Mouse (Mus musculus) CH12.LX (cell line): ENCODE measurements around the gene Tfap4. TPM values are rescaled to one million over a fixed set of nuclear protein-coding genes. Genes with fewer than 3 reads are reported as not detected.
A peak's percentile ranks its signal among the peaks of the same experiment; 100 is the strongest.

Experiments
- DNase-seq: peaks from one replicate; pipeline ENCODE4 v3.0.0-alpha.2; 2013; ENCODE audit errors: extremely low read depth
- H3K27ac ChIP-seq: 2 replicates; pipeline ENCODE4 v1.5.1; 2012; ENCODE audit warnings: low read depth, mild to moderate bottlenecking, control low read depth, moderate library complexity; ENCODE audit not compliant: insufficient read depth
- H3K27me3 ChIP-seq: replicated peaks from 2 replicates; pipeline ENCODE3; 2012; ENCODE audit warnings: inconsistent platforms
- H3K36me3 ChIP-seq, 2 experiments: replicated peaks in 1 of 2; 2 replicates each; pipeline versions ENCODE3 to v1.6.1; 2012; ENCODE audit warnings: inconsistent platforms in 1 of 2, low read length in 1 of 2, mild to moderate bottlenecking in 1 of 2, mixed read lengths in 1 of 2, moderate library complexity in 1 of 2; ENCODE audit not compliant: control insufficient read depth in 1 of 2, insufficient read depth in 1 of 2
- H3K4me1 ChIP-seq, 2 experiments: 2 replicates each; pipeline ENCODE4 v1.6.1; 2012; ENCODE audit warnings: inconsistent platforms in 1 of 2, moderate library complexity in 1 of 2; ENCODE audit not compliant: insufficient read depth in 2 of 2, control insufficient read depth in 1 of 2
- H3K4me2 ChIP-seq: 2 replicates; pipeline ENCODE4 v1.6.1; 2012; ENCODE audit warnings: low read depth, mild to moderate bottlenecking, control low read depth; ENCODE audit not compliant: poor library complexity, insufficient read depth, severe bottlenecking
- H3K4me3 ChIP-seq, 3 experiments: fragments of 150-350 bp in 1 of 3; sonication (generic) in 1 of 3; replicated peaks in 1 of 3; 2 replicates each; pipeline versions ENCODE3 to v1.5.1; 2011 to 2012; ENCODE audit warnings: low read depth in 2 of 3, low read length in 2 of 3, mild to moderate bottlenecking in 2 of 3, moderate library complexity in 2 of 3, control low read depth in 1 of 3, improper control_type of control experiment in 1 of 3, inconsistent platforms in 1 of 3, mixed read lengths in 1 of 3; ENCODE audit not compliant: poor library complexity in 1 of 3
- H3K79me2 ChIP-seq: replicated peaks from 2 replicates; pipeline ENCODE4 v1.6.1; 2012; ENCODE audit warnings: mild to moderate bottlenecking, moderate library complexity; ENCODE audit not compliant: control insufficient read depth, poor library complexity, insufficient read depth, severe bottlenecking; ENCODE audit errors: extremely low read depth
- H3K9ac ChIP-seq: 2 replicates; pipeline ENCODE4 v1.6.1; 2012; ENCODE audit warnings: low read depth, mild to moderate bottlenecking, control low read depth, moderate library complexity; ENCODE audit not compliant: insufficient read depth
- H3K9me3 ChIP-seq: replicated peaks from 2 replicates; pipeline ENCODE3; 2012; ENCODE audit warnings: low read length, inconsistent platforms, mixed read lengths
- BHLHE40 ChIP-seq: IDR thresholded peaks from 2 replicates; pipeline ENCODE4 v1.6.1; 2011; ENCODE audit warnings: mild to moderate bottlenecking, low read depth, low read length, improper control_type of control experiment
- CTCF ChIP-seq, 2 experiments: IDR thresholded peaks in 1 of 2; conservative IDR thresholded peaks in 1 of 2; 2 replicates each; pipeline ENCODE4 v1.5.1; 2011 to 2012; ENCODE audit warnings: low read depth in 2 of 2, low read length in 2 of 2, improper control_type of control experiment in 1 of 2, inconsistent platforms in 1 of 2, mild to moderate bottlenecking in 1 of 2, moderate library complexity in 1 of 2
- E2F4 ChIP-seq: IDR thresholded peaks from 2 replicates; pipeline ENCODE4 v1.6.1; 2011; ENCODE audit warnings: low read depth, low read length, improper control_type of control experiment; ENCODE audit not compliant: insufficient replicate concordance
- ELF1 ChIP-seq: IDR thresholded peaks from 2 replicates; pipeline ENCODE4 v1.6.1; 2014; ENCODE audit warnings: low read depth, mild to moderate bottlenecking, inconsistent platforms, low read length, improper control_type of control experiment
- EP300 ChIP-seq: IDR thresholded peaks from 2 replicates; pipeline ENCODE4 v1.6.1; 2011; ENCODE audit warnings: low read length, improper control_type of control experiment
- ETS1 ChIP-seq: conservative IDR thresholded peaks from 2 replicates; pipeline ENCODE4 v1.6.1; 2012; ENCODE audit warnings: low read depth, mild to moderate bottlenecking, inconsistent platforms, low read length, improper control_type of control experiment, moderate library complexity
- GABPA ChIP-seq: IDR thresholded peaks from 2 replicates; pipeline ENCODE4 v1.6.1; 2012; ENCODE audit warnings: low read depth, low read length, improper control_type of control experiment, inconsistent platforms; ENCODE audit not compliant: insufficient replicate concordance
- JUN ChIP-seq: IDR thresholded peaks from 2 replicates; pipeline ENCODE4 v1.6.1; 2011; ENCODE audit warnings: low read depth, mild to moderate bottlenecking, low read length, improper control_type of control experiment, moderate library complexity; ENCODE audit not compliant: insufficient read depth
- MAZ ChIP-seq: IDR thresholded peaks from 2 replicates; pipeline ENCODE4 v1.6.1; 2012; ENCODE audit warnings: low read depth, mild to moderate bottlenecking, inconsistent platforms, low read length, improper control_type of control experiment, moderate library complexity
- MXI1 ChIP-seq: IDR thresholded peaks from 2 replicates; pipeline ENCODE4 v1.6.1; 2011; ENCODE audit warnings: mild to moderate bottlenecking, low read depth, low read length, improper control_type of control experiment
- NRF1 ChIP-seq: IDR thresholded peaks from 2 replicates; pipeline ENCODE4 v1.6.1; 2014; ENCODE audit warnings: low read depth, mild to moderate bottlenecking, inconsistent platforms, low read length, improper control_type of control experiment, moderate library complexity
- PAX5 ChIP-seq: IDR thresholded peaks from 2 replicates; pipeline ENCODE4 v1.6.1; 2012; ENCODE audit warnings: low read length, inconsistent platforms, mixed read lengths
- SMC3 ChIP-seq: IDR thresholded peaks from 2 replicates; pipeline ENCODE4 v1.6.1; 2011; ENCODE audit warnings: low read depth, low read length, improper control_type of control experiment
- USF2 ChIP-seq: conservative IDR thresholded peaks from 2 replicates; pipeline ENCODE4 v1.6.1; 2011; ENCODE audit warnings: low read depth, low read length, improper control_type of control experiment
- ZC3H11A ChIP-seq: IDR thresholded peaks from 2 replicates; pipeline ENCODE4 v1.6.1; 2012; ENCODE audit warnings: low read depth, mild to moderate bottlenecking, inconsistent platforms, low read length, improper control_type of control experiment
- ZMIZ1 ChIP-seq: IDR thresholded peaks from 2 replicates; pipeline ENCODE4 v1.6.1; 2012; ENCODE audit warnings: low read depth, mild to moderate bottlenecking, inconsistent platforms, low read length, improper control_type of control experiment
- ZNF384 ChIP-seq: IDR thresholded peaks from 2 replicates; pipeline ENCODE4 v1.6.1; 2012; ENCODE audit warnings: low read depth, low read length, improper control_type of control experiment, inconsistent platforms
- dilution Hi-C: fragments of 300-500 bp; cut with MboI; formaldehyde crosslinking; loops from 2 replicates; pipeline ENCODE4 v1.14.3; 2020; ENCODE audit warnings: low sequenced_read_pairs; ENCODE audit not compliant: extremely low pct_unique_long_range_greater_than_20kb, extremely low pct_ligation_motif_present
- in situ Hi-C: fragments of 300-500 bp; cut with MboI; formaldehyde crosslinking; loops from 3 replicates; pipeline ENCODE4 v1.14.3; 2019; ENCODE audit warnings: low sequenced_read_pairs, low pct_ligation_motif_present, low pct_unique_long_range_greater_than_20kb, mixed read lengths
- polyA plus RNA-seq: library from polyadenylated mRNA; unstranded; fragments of >175 nt; gene quantifications from 2 replicates; pipeline ENCODE4 v1.2.1, GENCODE M21; 2012; ENCODE audit warnings: low read depth; ENCODE audit not compliant: insufficient read length
- total RNA-seq, 2 experiments: library from RNA; depleted of rRNA; stranded (reverse); fragments of 300-350 nt in 1 of 2; fragments of >200 nt in 1 of 2; gene quantifications; 2 replicates each; pipeline ENCODE4 v1.2.3; 2012 to 2014

The Tfap4 gene
- total and polyA plus RNA-seq, 3 experiments = 23.5 to 43.3 (median 24.0) TPM

DNA sequence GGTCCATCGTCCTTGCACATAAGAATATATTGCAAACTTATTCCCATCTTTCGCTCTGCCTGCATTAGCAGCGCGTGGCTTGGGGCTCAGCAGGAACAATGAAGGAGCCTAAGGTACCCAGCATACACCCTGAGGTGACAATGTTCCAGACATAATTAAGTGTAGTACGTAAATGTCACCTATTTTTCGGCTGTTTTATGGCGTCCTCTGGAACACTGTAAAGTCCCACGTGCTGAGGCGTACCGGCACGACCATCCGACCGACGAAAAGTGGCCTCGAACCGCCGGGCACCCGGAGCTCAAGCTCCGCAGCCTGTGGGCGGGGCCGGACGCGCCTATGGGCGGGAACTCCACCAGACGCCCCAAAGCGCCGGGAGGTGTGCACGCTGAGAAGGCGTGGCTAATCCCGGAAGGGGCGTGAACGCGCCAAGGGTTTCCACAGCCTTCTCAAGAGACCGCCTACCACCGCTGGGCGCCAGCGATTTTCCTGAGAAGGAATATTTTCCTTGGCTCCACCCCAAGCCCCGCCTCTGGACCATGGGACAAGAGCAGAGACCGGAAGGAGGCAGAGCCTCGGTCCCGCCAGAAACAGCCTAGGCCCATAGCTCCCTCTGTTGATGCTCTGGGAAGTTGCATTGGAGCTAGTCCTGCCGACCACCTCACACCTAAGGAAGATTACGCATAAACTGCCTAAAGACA is 18.0 kb downstream of the Tfap4 start, which contains the start of gene Srl (continued):
- peak; percentile 96 for TF ChIP-seq ZC3H11A
- TF ChIP-seq NRF1 = peak; percentile 65
- peak; percentile 59; the same call in 1 of the 2 replicates for TF ChIP-seq MAZ
- 0 out of 2 replicates have a peak, but pooled peaks have one; percentile 17 for TF ChIP-seq JUN
- peak; percentile 89 for TF ChIP-seq BHLHE40
- 0 out of 2 replicates have a peak, but pooled peaks have one; percentile 27 for TF ChIP-seq USF2
- TF ChIP-seq GABPA = no peak
- TF ChIP-seq ZMIZ1 = peak; percentile 97
- TF ChIP-seq E2F4 = peak; percentile 95
- peak; percentile 99 for TF ChIP-seq SMC3
- TF ChIP-seq, all 38 proteins: peak for 27

DNA sequence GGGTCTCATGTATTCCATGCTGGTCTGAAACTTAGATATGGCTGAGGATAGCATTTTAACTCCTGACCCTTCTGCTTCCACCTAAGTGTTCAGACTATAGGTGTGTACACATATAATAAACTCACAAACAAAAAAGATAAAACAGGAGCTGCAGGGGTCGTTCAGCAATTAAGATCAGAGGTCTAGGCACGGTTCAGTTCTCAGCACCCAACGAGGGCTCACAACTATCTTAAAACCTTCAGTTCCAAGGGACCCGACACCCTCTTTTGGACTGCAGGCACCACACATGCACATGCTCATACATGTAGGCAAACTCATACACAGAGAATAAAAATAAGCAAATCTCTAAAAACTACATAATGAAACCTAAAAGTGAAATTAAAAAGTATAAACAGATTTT is 18.6 kb downstream of the Tfap4 start:
- dilution Hi-C loops = no loop called here
- TF ChIP-seq E2F4 (no peak), CTCF (conservative IDR thresholded peaks at IDR 0.05 in 1 of 2, IDR thresholded peaks at IDR 0.05 in 1 of 2; ENCODE audit: low read depth in 2 of 2, low read length in 2 of 2) (0 out of 4 replicates have a peak, but pooled peaks of 1 of the 2 experiments have one; percentile 2), PAX5 (no peak), GABPA (no peak), ELF1 (no peak), ETS1 (no peak), ZNF384 (no peak), MXI1 (no peak), EP300 (no peak)
- DNase-seq = no peak
- no peak overlapping the region for H3K27ac ChIP-seq
- no peaks in the 10 kb centered on the region; the same call in 1 of the 2 replicates for H3K79me2 ChIP-seq
- H3K4me3 ChIP-seq = peak overlapping the region; percentile 56 to 81 (median 63)
- H3K9ac ChIP-seq = peak overlapping the region; percentile 59; the same call in 1 of the 2 replicates
- in situ Hi-C loops = loop anchor here (5.0 kb wide), 1 partner anchor 234 kb away; no protein-coding TSS in a partner anchor
- peaks cover 4% of the 10 kb centered on the region for H3K9me3 ChIP-seq
- H3K4me2 ChIP-seq = peak overlapping the region; percentile 90
- H3K27me3 ChIP-seq = no peaks in the 10 kb centered on the region
- H3K4me1 ChIP-seq = peaks cover 11 to 49% of the 10 kb centered on the region in 2 experiments
- H3K36me3 ChIP-seq = peaks cover 15 to 56% of the 10 kb centered on the region in 2 experiments
